Mouse (Mus musculus) bone marrow macrophage, adult 2 months (primary cell): ENCODE data around the gene Mfsd2b.

Experiments
- CTCF ChIP-seq: IDR thresholded peaks from 2 replicates; pipeline ENCODE4 v1.5.1; 2012; ENCODE audit warnings: low read depth, mild to moderate bottlenecking, low read length, moderate library complexity
- POLR2A ChIP-seq: IDR thresholded peaks from 2 replicates; pipeline ENCODE4 v1.6.1; 2012; ENCODE audit warnings: mild to moderate bottlenecking, low read depth, low read length, borderline replicate concordance

GRCm38 (mm10) chr12:4889891-4890290 lies 15.7 kb upstream of the Mfsd2b start:
- no peak for TF ChIP-seq CTCF
- no peak for TF ChIP-seq POLR2A
